In the genomic region with DNA sequence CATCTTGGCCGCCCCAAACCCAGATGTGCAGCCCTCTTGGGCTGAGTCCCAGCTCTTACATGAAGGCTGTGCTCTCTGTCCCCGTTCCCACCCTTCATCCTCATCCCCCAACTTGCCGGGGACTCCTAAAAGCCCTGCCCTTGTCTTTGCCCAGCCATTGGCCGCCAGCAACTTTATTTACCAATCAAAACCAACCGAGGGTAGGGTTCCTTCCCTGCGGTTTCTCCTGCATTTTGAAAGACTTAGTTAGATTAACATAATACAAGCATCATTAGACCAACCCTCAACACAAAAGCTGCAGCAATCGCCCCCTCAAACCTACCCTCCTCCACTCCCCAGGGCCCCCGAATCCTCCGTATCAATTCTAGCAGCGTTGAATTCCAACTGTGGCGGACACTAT, we compare ENCODE assay signal across 27 mouse cellular contexts. TPM values are rescaled to one million over a fixed set of nuclear protein-coding genes. Genes with fewer than 3 reads are reported as not detected.
DNase-seq lines count a peak whose midpoint lies in the region; ATAC-seq and TF ChIP-seq lines count a peak whose summit lies in the region.
"Had no signal": no experiment of that assay in that cellular context is flagged by ENCODE, and none has a peak within 500 bp of the region (broad histone marks: within the 10 kb centered on the region; RNA-seq: fewer than 3 reads in every experiment).

No protein-coding gene starts in this region.

- no peak for ATAC-seq in hindbrain, embryonic 15.5 days (ENCODE audit: low FRiP score, low read depth)
- ATAC-seq in hindbrain, embryonic 16.5 days: no peak
- ATAC-seq in activated CD4-positive, CD25-positive, alpha-beta regulatory T cell, adult 4 months: no peak

- H3K4me1 ChIP-seq in hindbrain, embryonic 15.5 days (replicated peaks): peaks cover 25% of the 10 kb centered on the region
- H3K4me1 ChIP-seq in hindbrain, embryonic 16.5 days (ENCODE audit: control insufficient read depth, insufficient read depth, low read depth, low read length): peaks cover 8% of the 10 kb centered on the region
- peaks cover 38% of the 10 kb centered on the region for H3K4me1 ChIP-seq in testis, adult 2 months (ENCODE audit: control insufficient read depth, insufficient read depth, low read length)
- peaks cover 41% of the 10 kb centered on the region for H3K4me1 ChIP-seq in embryonic facial prominence, embryonic 10.5 days
- H3K4me1 ChIP-seq: heart, embryonic 13.5 days; megakaryocyte, embryonic 14.5 days had no signal

- no peak for TF ChIP-seq POLR2A in testis, adult 2 months (IDR thresholded peaks at IDR 0.05; ENCODE audit: control insufficient read depth, low read depth, low read length)

- H3K27me3 ChIP-seq in hindbrain, embryonic 15.5 days: peaks cover 54% of the 10 kb centered on the region
- H3K27me3 ChIP-seq in hindbrain, embryonic 16.5 days (replicated peaks; ENCODE audit: control insufficient read depth, insufficient read depth, low read length): peaks cover 31% of the 10 kb centered on the region
- no peaks in the 10 kb centered on the region for H3K27me3 ChIP-seq in testis, adult 2 months (ENCODE audit: control insufficient read depth, insufficient read depth, low read length)
- peaks cover 98% of the 10 kb centered on the region for H3K27me3 ChIP-seq in embryonic facial prominence, embryonic 10.5 days (replicated peaks; ENCODE audit: low read depth, poor library complexity, severe bottlenecking)

- H3K4me2 ChIP-seq in hindbrain, embryonic 15.5 days: 0 out of 2 replicates have a peak overlapping the region, but pooled peaks have one; percentile 3
- no peak overlapping the region for H3K4me2 ChIP-seq in hindbrain, embryonic 16.5 days (ENCODE audit: low read length)
- H3K4me2 ChIP-seq: heart, embryonic 13.5 days; hindbrain, embryonic 12.5 days; limb, embryonic 15.5 days; lung, embryonic 14.5 days had no signal

- no peak overlapping the region for H3K27ac ChIP-seq in hindbrain, embryonic 15.5 days (replicated peaks)
- H3K27ac ChIP-seq in hindbrain, embryonic 16.5 days (ENCODE audit: low read depth, low read length): no peak overlapping the region
- peak overlapping the region; percentile 57; the same call in 1 of the 2 replicates for H3K27ac ChIP-seq in testis, adult 2 months (ENCODE audit: control insufficient read depth, insufficient read depth, low read depth, low read length)
- no peak overlapping the region for H3K27ac ChIP-seq in embryonic facial prominence, embryonic 10.5 days (replicated peaks)
- H3K27ac ChIP-seq: heart, adult 2 months; heart, embryonic 13.5 days; hindbrain, embryonic 12.5 days; limb, embryonic 15.5 days; liver, embryonic 14.5 days had no signal

- no peaks in the 10 kb centered on the region for H3K9me3 ChIP-seq in hindbrain, embryonic 15.5 days
- no peaks in the 10 kb centered on the region for H3K9me3 ChIP-seq in hindbrain, embryonic 16.5 days (ENCODE audit: control insufficient read depth, low read length)
- H3K9me3 ChIP-seq in embryonic facial prominence, embryonic 10.5 days: no peaks in the 10 kb centered on the region
- H3K9me3 ChIP-seq: heart, embryonic 13.5 days; hindbrain, embryonic 12.5 days; limb, embryonic 15.5 days; megakaryocyte, embryonic 14.5 days had no signal

- DNase-seq in testis, postnatal 10 days (ENCODE audit: low spot score): no peak
- DNase-seq in embryonic facial prominence, embryonic 10.5 days (ENCODE audit: low spot score): peak; percentile 15
- no peak for DNase-seq in retina, postnatal 1 day
- DNase-seq: adrenal gland, adult 2 months; B cell, adult 2 months; cerebellum, adult 11 months; cerebellum, adult 9-11 months; gastrocnemius, postnatal 25 days; heart, adult 2 months; heart, postnatal 14 days; kidney, adult 2 months; kidney, postnatal 10 days; left cerebral cortex, postnatal 4 days; lung, embryonic 14.5 days; thymus, postnatal 14 days had no signal

- H3K9ac ChIP-seq in hindbrain, embryonic 15.5 days: no peak overlapping the region
- H3K9ac ChIP-seq in hindbrain, embryonic 16.5 days (ENCODE audit: low read depth, low read length): no peak overlapping the region
- H3K9ac ChIP-seq: heart, embryonic 13.5 days; hindbrain, embryonic 12.5 days; limb, embryonic 15.5 days; liver, embryonic 14.5 days; lung, embryonic 14.5 days had no signal

- WGBS in hindbrain, embryonic 15.5 days: 6% methylated on average over 11 of the region's 11 CpGs
- WGBS in hindbrain, embryonic 16.5 days: 6% methylated on average over 11 of the region's 11 CpGs
- WGBS in embryonic facial prominence, embryonic 10.5 days: 5% methylated on average over 11 of the region's 11 CpGs

- no peak for TF ChIP-seq CTCF in testis, adult 2 months (IDR thresholded peaks at IDR 0.05; ENCODE audit: control insufficient read depth, insufficient read depth, insufficient replicate concordance, low read depth, low read length)

- no peak overlapping the region for H3K4me3 ChIP-seq in hindbrain, embryonic 15.5 days
- H3K4me3 ChIP-seq in hindbrain, embryonic 16.5 days (ENCODE audit: low read length): no peak overlapping the region
- H3K4me3 ChIP-seq in testis, adult 2 months (ENCODE audit: control insufficient read depth, low read depth, low read length): no peak overlapping the region
- 0 out of 2 replicates have a peak overlapping the region, but pooled peaks have one; percentile 3 for H3K4me3 ChIP-seq in embryonic facial prominence, embryonic 10.5 days
- H3K4me3 ChIP-seq: heart, adult 2 months; heart, embryonic 13.5 days; hindbrain, embryonic 12.5 days; limb, embryonic 15.5 days; megakaryocyte, embryonic 14.5 days had no signal

- H3K36me3 ChIP-seq in hindbrain, embryonic 15.5 days: no peaks in the 10 kb centered on the region
- H3K36me3 ChIP-seq in hindbrain, embryonic 16.5 days (ENCODE audit: control insufficient read depth, insufficient read depth, low read length): no peaks in the 10 kb centered on the region
- no peaks in the 10 kb centered on the region for H3K36me3 ChIP-seq in testis, adult 2 months (ENCODE audit: control insufficient read depth, insufficient read depth, low read length)
- H3K36me3 ChIP-seq in embryonic facial prominence, embryonic 10.5 days (replicated peaks): no peaks in the 10 kb centered on the region
- H3K36me3 ChIP-seq: heart, embryonic 13.5 days; hindbrain, embryonic 12.5 days; limb, embryonic 15.5 days had no signal

RNA-seq across cellular contexts. Expression of a gene that starts 11.3 kb away (rescaled TPM):
- polyA plus RNA-seq in hindbrain, embryonic 15.5 days (2015; fragmentation: Nextera tagmentation; extraction: Ambion mirVana): not detected in 2 replicates
- polyA plus RNA-seq in hindbrain, embryonic 16.5 days (2015; fragmentation: Nextera tagmentation; extraction: Ambion mirVana): not detected in 2 replicates
- polyA plus RNA-seq in testis, adult 2 months (2012; rRNA removed): 10.8 and 12.8 TPM in 2 replicates
- not detected in 2 replicates for polyA plus RNA-seq in embryonic facial prominence, embryonic 10.5 days (2016; fragmentation: Nextera tagmentation; extraction: Ambion mirVana)
- not detected for polyA plus RNA-seq in activated CD4-positive, CD25-positive, alpha-beta regulatory T cell, adult 4 months (2017; shearing (Covaris generic))
- polyA plus RNA-seq: adrenal gland, adult 2 months; heart, adult 2 months; heart, embryonic 13.5 days; hindbrain, embryonic 12.5 days; intestine, embryonic 14.5 days; kidney, adult 2 months; limb, embryonic 15.5 days; liver, embryonic 14.5 days; lung, embryonic 14.5 days; neural tube, embryonic 14.5 days; small intestine, adult 2 months had no signal

RNA-seq across cellular contexts. Expression of a gene that starts 35.2 kb away (rescaled TPM):
- 20.6 and 21.1 TPM in 2 replicates for polyA plus RNA-seq in hindbrain, embryonic 15.5 days (2015; fragmentation: Nextera tagmentation; extraction: Ambion mirVana)
- 19.4 and 23.0 TPM in 2 replicates for polyA plus RNA-seq in hindbrain, embryonic 16.5 days (2015; fragmentation: Nextera tagmentation; extraction: Ambion mirVana)
- 1.8 and 2.2 TPM in 2 replicates for polyA plus RNA-seq in testis, adult 2 months (2012; rRNA removed)
- 15.1 and 18.0 TPM in 2 replicates for polyA plus RNA-seq in embryonic facial prominence, embryonic 10.5 days (2016; fragmentation: Nextera tagmentation; extraction: Ambion mirVana)
- not detected for polyA plus RNA-seq in activated CD4-positive, CD25-positive, alpha-beta regulatory T cell, adult 4 months (2017; shearing (Covaris generic))

Comparison
In these comparisons a context has a peak if more than half of its experiments do, and no peak if none do; other contexts are left out.
1. RNA of a gene that starts 11.3 kb away (polyA plus RNA-seq): 10.8 to 12.8 TPM in testis, adult 2 months; not detected in hindbrain, embryonic 15.5 days, not detected in hindbrain, embryonic 16.5 days, not detected in embryonic facial prominence, embryonic 10.5 days and not detected in activated CD4-positive, CD25-positive, alpha-beta regulatory T cell, adult 4 months; every median in the first group is over 10 times any median in the second.